Mouse (Mus musculus): ENCODE measurements around the gene Helz. TPM values are rescaled to one million over a fixed set of nuclear protein-coding genes. Genes with fewer than 3 reads are reported as not detected.
A peak's percentile ranks its signal among the peaks of the same experiment; 100 is the strongest.
"Not testable (repeated sequence)": the region's sequence is repeated elsewhere in the genome, so short reads cannot be mapped to it uniquely, and the experiment has no call there.

Helz gene
- 15.7 and 19.8 TPM in 2 replicates for polyA plus RNA-seq (2015; fragmentation: Nextera tagmentation; extraction: Ambion mirVana)

DNA sequence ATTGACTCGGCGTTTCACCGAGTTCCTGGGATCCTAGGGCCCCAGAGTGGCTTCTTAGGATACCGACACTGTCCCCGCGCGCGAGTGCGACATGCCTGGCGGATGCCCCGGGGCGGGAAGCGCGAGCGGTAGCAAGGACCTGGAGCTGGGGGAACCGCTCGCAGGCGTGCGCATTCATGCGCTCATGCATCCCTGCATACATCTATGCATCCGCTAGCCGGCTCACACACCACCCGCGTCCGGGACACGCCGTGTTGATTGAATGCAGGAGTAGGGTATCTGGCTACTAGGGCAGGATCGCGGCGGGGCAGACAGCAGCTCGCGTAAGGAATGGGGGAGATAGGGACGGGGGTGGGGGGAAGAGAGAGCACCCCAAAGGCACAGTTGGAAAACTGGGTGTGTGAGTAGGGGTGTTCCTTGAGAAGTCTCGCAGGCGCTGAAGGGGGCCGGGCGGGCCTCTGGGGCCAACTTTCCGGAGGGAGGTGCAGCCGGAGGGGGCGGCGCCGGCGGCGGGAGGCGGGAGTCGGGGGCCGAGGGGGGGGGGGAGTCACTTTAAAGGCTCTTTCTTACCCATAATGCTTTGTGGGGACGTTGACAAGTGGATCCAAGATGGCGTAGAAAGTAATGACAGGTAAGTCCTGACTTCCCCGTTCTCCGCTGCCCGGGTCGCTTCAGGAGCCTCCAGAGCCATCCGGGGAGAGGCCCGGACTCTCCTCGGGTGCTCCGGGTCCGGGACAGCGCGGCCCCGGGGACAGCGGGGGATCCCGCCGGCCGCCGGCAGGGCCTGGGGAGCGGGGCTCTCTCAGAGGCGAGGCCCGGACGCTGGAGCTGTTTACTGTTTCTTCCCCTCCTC is at the start of gene Helz:
Helz (plus strand) TSS at position 580 of the 853 bp plus-strand sequence.
- Histone ChIP-seq H3K4me1 (replicated peaks) (peaks cover 18% of the 10 kb centered on the region), H3K27me3 (peaks cover 10% of the 10 kb centered on the region), H3K4me2 (peak within 1 kb of the TSS; percentile 100), H3K9me3 (no peaks in the 10 kb centered on the region), H3K4me3 (peak within 1 kb of the TSS; percentile 64), H3K36me3 (peaks cover 27% of the 10 kb centered on the region), H3K27ac (replicated peaks) (peak within 1 kb of the TSS; percentile 74), H3K9ac (peak within 1 kb of the TSS; percentile 92)
- ATAC-seq (ENCODE audit: low read depth): peak; percentile 86
- 1% methylated on average over 70 of the region's 70 CpGs for WGBS

DNA sequence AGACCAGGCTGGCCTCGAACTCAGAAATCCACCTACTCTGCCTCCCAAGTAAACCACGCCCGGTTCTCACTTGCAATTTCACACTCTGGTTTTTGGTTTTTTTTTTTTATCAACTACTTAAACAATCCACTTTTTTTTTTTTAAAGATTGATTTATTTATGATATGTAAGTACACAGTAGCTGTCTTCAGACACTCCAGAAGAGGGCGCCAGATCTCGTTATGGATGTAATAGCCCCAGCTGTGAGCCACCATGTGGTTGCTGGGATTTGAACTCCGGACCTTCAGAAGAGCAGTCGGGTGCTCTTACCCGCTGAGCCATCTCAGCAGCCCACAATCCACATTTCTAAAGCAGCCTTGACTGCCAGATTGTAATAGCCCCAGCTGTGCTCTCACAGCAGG is 44.9 kb upstream of the Helz start:
- H3K27ac ChIP-seq (replicated peaks): no peak overlapping the region
- no peaks in the 10 kb centered on the region for H3K4me1 ChIP-seq (replicated peaks)
- H3K27me3 ChIP-seq: no peaks in the 10 kb centered on the region
- no peak overlapping the region for H3K4me2 ChIP-seq
- WGBS: 87% methylated on average over 8 of the region's 8 CpGs
- H3K9me3 ChIP-seq: no peaks in the 10 kb centered on the region
- H3K4me3 ChIP-seq: no peak overlapping the region
- ATAC-seq (ENCODE audit: low read depth): no peak
- no peak overlapping the region for H3K9ac ChIP-seq
- H3K36me3 ChIP-seq: peaks cover 39% of the 10 kb centered on the region

DNA sequence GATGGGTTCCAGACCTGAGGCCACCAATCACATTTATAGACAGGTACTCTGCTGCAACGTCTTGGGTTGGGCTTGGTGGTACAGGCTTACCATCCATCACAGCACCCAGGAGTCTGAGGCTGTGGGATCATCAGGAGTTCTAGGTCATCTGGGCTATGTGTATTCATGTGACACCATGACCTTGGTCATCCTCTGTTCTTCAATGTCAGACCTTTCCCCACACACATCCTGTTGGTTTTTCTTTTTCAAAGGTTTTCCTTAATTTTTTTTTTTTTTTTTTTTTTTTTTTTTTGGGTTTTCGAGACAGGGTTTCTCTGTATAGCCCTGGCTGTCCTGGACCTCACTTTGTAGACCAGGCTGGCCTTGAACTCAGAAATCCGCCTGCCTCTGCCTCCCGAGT is 43.4 kb upstream of the Helz start:
- H3K4me2 ChIP-seq; ATAC-seq (ENCODE audit: low read depth); H3K27me3 ChIP-seq; H3K4me3 ChIP-seq; H3K27ac ChIP-seq (replicated peaks); H3K9ac ChIP-seq; H3K9me3 ChIP-seq; H3K4me1 ChIP-seq (replicated peaks): not testable (repeated sequence)
- peaks cover 24% of the 10 kb centered on the region; the same call in 1 of the 2 replicates for H3K36me3 ChIP-seq
- 94% methylated on average over 3 of the region's 4 CpGs for WGBS

DNA sequence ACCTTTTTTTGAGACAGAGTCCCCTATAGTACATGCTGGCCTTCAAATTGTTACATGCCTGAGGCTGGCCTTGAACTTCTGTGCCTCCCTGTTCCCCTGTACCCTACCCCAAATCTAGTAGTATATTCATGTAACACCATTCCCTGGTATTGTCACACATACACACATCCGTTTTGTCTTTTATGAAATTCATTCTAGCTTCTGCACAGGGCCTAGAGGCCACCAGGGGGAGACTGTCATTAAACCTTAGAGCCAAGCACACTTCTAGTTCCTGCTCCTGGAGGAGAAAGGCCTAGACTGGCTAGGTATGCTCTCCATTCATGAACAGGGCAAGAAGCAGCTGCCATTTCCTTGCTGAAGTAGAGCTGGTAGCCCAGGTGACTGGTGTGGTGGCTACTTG is 41.5 kb upstream of the Helz start:
- no peak overlapping the region for H3K9ac ChIP-seq
- H3K27ac ChIP-seq (replicated peaks): no peak overlapping the region
- H3K4me2 ChIP-seq: no peak overlapping the region
- H3K36me3 ChIP-seq: peaks cover 13% of the 10 kb centered on the region; the same call in 1 of the 2 replicates
- peaks cover 6% of the 10 kb centered on the region; the same call in 1 of the 2 replicates for H3K27me3 ChIP-seq
- no peak for ATAC-seq (ENCODE audit: low read depth)
- WGBS: 73% methylated on average over 1 of the region's 1 CpGs
- no peak overlapping the region for H3K4me3 ChIP-seq
- H3K4me1 ChIP-seq (replicated peaks): peaks cover 18% of the 10 kb centered on the region
- H3K9me3 ChIP-seq: no peaks in the 10 kb centered on the region

GRCm38 (mm10) chr11:107509631-107510338 is 37.9 kb upstream of the Helz start:
- H3K36me3 ChIP-seq: no peaks in the 10 kb centered on the region
- H3K9ac ChIP-seq: no peak overlapping the region; the same call in 1 of the 2 replicates
- H3K9me3 ChIP-seq: no peaks in the 10 kb centered on the region
- no peak overlapping the region for H3K4me3 ChIP-seq
- H3K4me2 ChIP-seq: peak overlapping the region; percentile 31
- ATAC-seq (ENCODE audit: low read depth): peak; percentile 42; the same call in 1 of the 2 replicates
- peaks cover 6% of the 10 kb centered on the region; the same call in 1 of the 2 replicates for H3K27me3 ChIP-seq
- no peak overlapping the region for H3K27ac ChIP-seq (replicated peaks)
- WGBS: 19% methylated on average over 11 of the region's 11 CpGs
- peaks cover 18% of the 10 kb centered on the region for H3K4me1 ChIP-seq (replicated peaks)

- ATAC-seq (ENCODE audit: low read depth): no peak
- H3K27ac ChIP-seq (replicated peaks): no peak overlapping the region
- WGBS: 8% methylated on average over 18 of the region's 18 CpGs
- no peaks in the 10 kb centered on the region for H3K9me3 ChIP-seq
- no peak overlapping the region for H3K4me3 ChIP-seq
- peak overlapping the region; percentile 38; the same call in 1 of the 2 replicates for H3K9ac ChIP-seq
- H3K4me2 ChIP-seq: peak overlapping the region; percentile 37
- peaks cover 18% of the 10 kb centered on the region for H3K4me1 ChIP-seq (replicated peaks)
- peaks cover 6% of the 10 kb centered on the region; the same call in 1 of the 2 replicates for H3K27me3 ChIP-seq
- H3K36me3 ChIP-seq: no peaks in the 10 kb centered on the region
These were observed 37.1 kb upstream of the Helz start for GRCm38 (mm10) chr11:107510362-107511269.

DNA sequence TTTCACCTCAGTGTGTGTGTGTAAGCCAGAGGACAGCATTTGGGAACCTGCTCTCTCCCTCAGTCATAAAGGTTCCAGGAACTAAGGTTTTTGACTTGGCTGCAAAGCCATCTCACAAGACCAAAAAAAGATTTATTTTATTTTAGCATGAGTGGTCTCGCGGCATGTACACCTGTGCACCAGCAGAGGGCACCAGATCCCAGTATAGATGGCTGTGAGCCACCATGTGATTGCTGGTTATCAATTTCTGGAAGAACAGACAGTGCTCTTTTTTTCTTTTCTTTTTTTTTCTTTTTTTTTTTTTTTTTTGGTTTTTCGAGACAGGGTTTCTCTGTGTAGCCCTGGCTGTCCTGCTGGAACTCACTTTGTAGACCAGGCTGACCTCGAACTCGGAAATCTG is 35.8 kb upstream of the Helz start:
- 49% methylated on average over 5 of the region's 5 CpGs for WGBS
- ATAC-seq (ENCODE audit: low read depth); H3K9me3 ChIP-seq; H3K36me3 ChIP-seq; H3K4me3 ChIP-seq; H3K4me2 ChIP-seq; H3K27ac ChIP-seq (replicated peaks); H3K27me3 ChIP-seq; H3K9ac ChIP-seq: not testable (repeated sequence)
- peaks cover 18% of the 10 kb centered on the region for H3K4me1 ChIP-seq (replicated peaks)

DNA sequence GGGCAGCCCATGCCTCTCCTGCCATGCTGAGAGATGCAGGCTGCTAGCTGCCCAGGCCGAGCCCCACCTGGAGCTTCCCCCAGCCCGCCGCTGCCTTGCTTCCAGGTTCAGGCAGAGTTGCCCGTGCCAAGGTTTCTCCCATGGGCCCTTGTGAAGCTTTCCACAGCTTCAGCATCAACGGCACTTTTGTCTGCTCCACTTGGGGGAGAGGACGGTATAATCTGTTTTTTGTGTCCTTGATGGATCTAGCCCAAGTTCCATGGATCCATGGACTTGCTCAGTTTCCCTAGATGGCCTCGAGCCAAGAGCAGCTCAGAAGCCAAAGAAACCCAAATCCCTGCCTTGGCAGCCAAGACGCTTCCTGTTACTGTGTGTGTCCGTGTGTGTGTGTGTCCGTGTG is 34.7 kb upstream of the Helz start:
- ATAC-seq (ENCODE audit: low read depth): no peak
- H3K9me3 ChIP-seq: no peaks in the 10 kb centered on the region

GRCm38 (mm10) chr11:107516387-107516786 is 31.3 kb upstream of the Helz start:
- 85% methylated on average over 2 of the region's 2 CpGs for WGBS
- Histone ChIP-seq H3K4me2 (no peak overlapping the region), H3K4me3 (no peak overlapping the region), H3K9me3 (no peaks in the 10 kb centered on the region), H3K4me1 (replicated peaks) (no peaks in the 10 kb centered on the region), H3K9ac (no peak overlapping the region), H3K27me3 (no peaks in the 10 kb centered on the region), H3K36me3 (no peaks in the 10 kb centered on the region), H3K27ac (replicated peaks) (no peak overlapping the region)
- no peak for ATAC-seq (ENCODE audit: low read depth)

More for the DNA sequence above, 34.7 kb upstream of the Helz start:
- no peak overlapping the region for H3K4me3 ChIP-seq
- H3K27ac ChIP-seq (replicated peaks): no peak overlapping the region
- no peak overlapping the region for H3K9ac ChIP-seq
- 78% methylated on average over 10 of the region's 10 CpGs for WGBS
- H3K27me3 ChIP-seq: peaks cover 6% of the 10 kb centered on the region; the same call in 1 of the 2 replicates
- H3K4me2 ChIP-seq: no peak overlapping the region
- H3K36me3 ChIP-seq: no peaks in the 10 kb centered on the region
- peaks cover 18% of the 10 kb centered on the region for H3K4me1 ChIP-seq (replicated peaks)

DNA sequence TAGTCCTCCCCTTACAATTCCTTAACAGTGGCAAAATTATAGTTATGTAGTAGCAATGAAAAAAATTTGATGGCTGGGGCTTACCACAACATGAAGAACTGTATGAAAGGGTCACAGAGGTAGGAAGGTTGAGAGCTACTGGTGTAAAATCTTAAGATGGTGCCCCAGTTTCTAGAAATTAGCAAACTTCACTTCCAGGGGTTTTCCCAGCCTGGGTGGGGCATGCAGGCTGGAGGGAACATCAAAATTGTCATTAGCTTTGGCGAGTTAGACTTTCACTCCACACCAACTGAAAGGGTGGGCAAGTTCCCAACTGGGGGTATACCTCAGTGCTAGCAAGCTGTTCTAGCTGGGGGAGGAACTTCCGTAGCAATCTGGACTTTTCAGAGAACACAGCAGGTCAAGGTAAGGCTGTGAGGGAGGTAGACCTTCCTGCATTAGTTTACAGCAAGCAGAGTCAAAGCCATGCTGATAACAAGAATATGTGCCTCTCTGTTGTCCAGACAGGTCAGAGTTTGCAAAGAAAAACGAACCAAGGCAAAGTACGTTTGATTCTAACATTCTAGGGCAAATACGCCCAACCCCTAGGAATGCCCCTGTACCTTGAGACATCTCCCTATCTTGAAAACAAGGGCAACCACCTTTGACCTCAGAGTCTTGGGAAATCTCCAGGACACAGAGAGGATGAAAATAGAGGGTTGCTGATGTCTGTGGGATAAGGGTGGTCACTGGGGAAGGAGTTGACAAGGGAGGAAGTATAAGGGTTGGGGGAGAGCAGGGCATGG is 28.9 kb upstream of the Helz start:
- H3K27ac ChIP-seq (replicated peaks): no peak overlapping the region
- ATAC-seq (ENCODE audit: low read depth): no peak
- no peaks in the 10 kb centered on the region for H3K9me3 ChIP-seq
- H3K4me3 ChIP-seq: no peak overlapping the region
- 87% methylated on average over 5 of the region's 5 CpGs for WGBS
- H3K4me2 ChIP-seq: no peak overlapping the region
- H3K36me3 ChIP-seq: no peaks in the 10 kb centered on the region
- H3K4me1 ChIP-seq (replicated peaks): no peaks in the 10 kb centered on the region
- no peaks in the 10 kb centered on the region for H3K27me3 ChIP-seq
- no peak overlapping the region for H3K9ac ChIP-seq

DNA sequence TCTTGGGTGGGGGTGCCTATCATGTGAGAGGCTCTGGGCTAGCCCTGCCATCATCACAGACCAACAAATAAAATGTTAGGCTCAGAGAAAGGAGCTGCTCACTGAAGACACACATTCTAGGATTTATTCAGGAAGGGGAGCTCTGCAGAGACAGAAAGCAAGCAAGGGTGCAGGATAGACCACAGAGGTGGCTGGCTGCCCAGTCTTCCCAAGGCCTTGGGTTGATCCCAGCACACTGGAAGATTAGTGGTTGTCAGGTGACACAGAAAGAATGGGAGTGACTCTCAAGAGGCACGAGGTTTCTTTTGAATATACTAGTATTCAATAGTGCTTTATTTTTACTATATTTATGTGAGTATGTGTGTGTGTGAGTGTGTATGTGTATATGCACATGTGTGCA is 26.6 kb upstream of the Helz start:
- Histone ChIP-seq H3K4me3 (no peak overlapping the region), H3K36me3 (no peaks in the 10 kb centered on the region), H3K27me3 (no peaks in the 10 kb centered on the region), H3K9me3 (no peaks in the 10 kb centered on the region), H3K9ac (no peak overlapping the region), H3K4me1 (replicated peaks) (no peaks in the 10 kb centered on the region), H3K4me2 (no peak overlapping the region), H3K27ac (replicated peaks) (no peak overlapping the region)
- 65% methylated on average over 1 of the region's 1 CpGs for WGBS
- ATAC-seq (ENCODE audit: low read depth): no peak

Data from neural tube, embryonic 13.5 days (tissue).